In the genomic region with DNA sequence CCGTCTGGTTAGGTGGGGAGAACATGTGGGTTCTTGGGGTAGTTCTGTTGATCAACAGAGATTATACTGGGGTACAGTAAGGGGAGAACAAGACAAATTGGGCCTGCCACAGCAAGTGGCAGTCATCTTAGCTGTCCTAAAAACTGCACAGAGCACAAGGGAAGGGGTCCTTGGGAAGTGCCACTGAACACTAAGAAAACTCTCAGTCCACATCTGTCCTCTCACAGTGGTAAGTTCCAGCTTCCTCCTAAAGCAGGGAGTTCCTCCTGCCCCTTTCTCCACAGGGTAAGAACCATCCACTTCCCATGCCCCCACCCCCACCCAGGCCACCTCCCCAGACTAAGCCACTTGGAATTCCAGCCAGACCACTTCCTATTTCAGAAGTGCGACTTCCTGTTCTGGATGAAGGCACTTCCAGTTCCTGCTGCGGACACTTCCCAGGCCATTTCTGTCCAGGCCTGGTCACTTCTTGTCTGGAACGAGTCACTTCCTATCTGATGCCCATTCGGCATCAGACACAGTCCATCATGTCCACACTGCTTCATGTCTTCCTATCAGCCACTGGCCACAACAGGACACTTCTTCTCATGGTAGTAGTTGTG, we compare ENCODE assay signal across 17 mouse cellular contexts. TPM values are rescaled to one million over a fixed set of nuclear protein-coding genes. Genes with fewer than 3 reads are reported as not detected.
DNase-seq lines count a peak whose midpoint lies in the region; ATAC-seq and TF ChIP-seq lines count a peak whose summit lies in the region.
"Had no signal": no experiment of that assay in that cellular context is flagged by ENCODE, and none has a peak within 500 bp of the region (broad histone marks: within the 10 kb centered on the region; RNA-seq: fewer than 3 reads in every experiment).

No protein-coding gene starts in this region.

- no peak for ATAC-seq in lung, embryonic 14.5 days (ENCODE audit: insufficient read depth)
- peak; percentile 36 for ATAC-seq in granulocyte monocyte progenitor cell, adult 5-6 weeks (replicated peaks; ENCODE audit: poor library complexity, severe bottlenecking)
- no peak for ATAC-seq in hindbrain, embryonic 16.5 days
- ATAC-seq in midbrain, postnatal 0 days (ENCODE audit: low FRiP score), result no peak
- ATAC-seq: activated CD4-positive, CD25-positive, alpha-beta regulatory T cell, adult 4 months had no signal

- intact Hi-C loops in left cerebral cortex, postnatal 36 days (cut with DNase I), result no loop called here
- intact Hi-C loops in gastrocnemius, adult 2 months (cut with DNase I), result no loop called here

- no peaks in the 10 kb centered on the region for H3K36me3 ChIP-seq in lung, embryonic 14.5 days (ENCODE audit: insufficient read depth)
- peaks cover 3% of the 10 kb centered on the region; the same call in 1 of the 2 replicates for H3K36me3 ChIP-seq in hindbrain, embryonic 16.5 days (ENCODE audit: control insufficient read depth, insufficient read depth, low read length)
- H3K36me3 ChIP-seq in midbrain, postnatal 0 days (ENCODE audit: insufficient read depth, low read length), result peaks cover 23% of the 10 kb centered on the region
- H3K36me3 ChIP-seq: stomach, embryonic 15.5 days had no signal

- 68% methylated on average over 5 of the region's 5 CpGs for WGBS in lung, embryonic 14.5 days
- WGBS in hindbrain, embryonic 16.5 days, result 73% methylated on average over 5 of the region's 5 CpGs
- WGBS in midbrain, postnatal 0 days, result 81% methylated on average over 5 of the region's 5 CpGs

- no peak overlapping the region for H3K9ac ChIP-seq in lung, embryonic 14.5 days
- no peak overlapping the region for H3K9ac ChIP-seq in hindbrain, embryonic 16.5 days (ENCODE audit: low read depth, low read length)
- 0 out of 2 replicates have a peak overlapping the region, but pooled peaks have one; percentile 33 for H3K9ac ChIP-seq in midbrain, postnatal 0 days (replicated peaks; ENCODE audit: low read length, poor library complexity, severe bottlenecking)
- H3K9ac ChIP-seq: embryonic facial prominence, embryonic 13.5 days; stomach, embryonic 15.5 days had no signal

- no peaks in the 10 kb centered on the region for H3K27me3 ChIP-seq in lung, embryonic 14.5 days (ENCODE audit: insufficient read depth, low read length)
- H3K27me3 ChIP-seq in hindbrain, embryonic 16.5 days (replicated peaks; ENCODE audit: control insufficient read depth, insufficient read depth, low read length), result no peaks in the 10 kb centered on the region
- no peaks in the 10 kb centered on the region for H3K27me3 ChIP-seq in midbrain, postnatal 0 days (ENCODE audit: insufficient read depth, low read length)
- H3K27me3 ChIP-seq: embryonic facial prominence, embryonic 13.5 days had no signal

- no peak overlapping the region for H3K27ac ChIP-seq in lung, embryonic 14.5 days (ENCODE audit: low read depth)
- H3K27ac ChIP-seq in hindbrain, embryonic 16.5 days (ENCODE audit: low read depth, low read length), result peak overlapping the region; percentile 32; the same call in 1 of the 2 replicates
- peak overlapping the region; percentile 51 for H3K27ac ChIP-seq in midbrain, postnatal 0 days (ENCODE audit: low read depth, low read length)
- no peak overlapping the region for H3K27ac ChIP-seq in gastrocnemius, adult 2 months
- H3K27ac ChIP-seq: embryonic facial prominence, embryonic 13.5 days; macrophage; stomach, embryonic 15.5 days had no signal

- no peak for TF ChIP-seq CTCF in lung, embryonic 14.5 days (IDR thresholded peaks at IDR 0.05; ENCODE audit: low read depth)
- no peak for TF ChIP-seq CTCF in midbrain, postnatal 0 days (IDR thresholded peaks at IDR 0.05)
- no peak for TF ChIP-seq CTCF in gastrocnemius, adult 2 months (IDR thresholded peaks at IDR 0.05)

- peak; percentile 36 for DNase-seq in lung, embryonic 14.5 days
- no peak for DNase-seq in lung, adult 18-20 months
- no peak for DNase-seq in midbrain, postnatal 0 days (ENCODE audit: low spot score)
- no peak for DNase-seq in left cerebral cortex, postnatal 36 days (ENCODE audit: low spot score in 2 of 2)
- no peak for DNase-seq in gastrocnemius, adult 2 months
- DNase-seq: adrenal gland, postnatal 36 days; cerebellum, postnatal 25 days; kidney, postnatal 25 days; thymus, postnatal 36 days had no signal

- no peak overlapping the region for H3K4me3 ChIP-seq in lung, embryonic 14.5 days (ENCODE audit: low read depth, low read length)
- H3K4me3 ChIP-seq in hindbrain, embryonic 16.5 days (ENCODE audit: low read length), result no peak overlapping the region
- no peak overlapping the region for H3K4me3 ChIP-seq in midbrain, postnatal 0 days (ENCODE audit: low read depth, low read length)
- H3K4me3 ChIP-seq in gastrocnemius, adult 2 months, result no peak overlapping the region
- H3K4me3 ChIP-seq: embryonic facial prominence, embryonic 13.5 days; myocyte; stomach, embryonic 15.5 days had no signal

- no peak overlapping the region for H3K4me2 ChIP-seq in lung, embryonic 14.5 days
- no peak overlapping the region for H3K4me2 ChIP-seq in hindbrain, embryonic 16.5 days (ENCODE audit: low read length)
- H3K4me2 ChIP-seq in midbrain, postnatal 0 days (ENCODE audit: low read depth, low read length, poor library complexity, severe bottlenecking), result no peak overlapping the region
- H3K4me2 ChIP-seq: embryonic facial prominence, embryonic 13.5 days; stomach, embryonic 15.5 days had no signal

- peaks cover 8% of the 10 kb centered on the region; the same call in 1 of the 2 replicates for H3K4me1 ChIP-seq in lung, embryonic 14.5 days (ENCODE audit: insufficient read depth)
- peaks cover 60% of the 10 kb centered on the region for H3K4me1 ChIP-seq in hindbrain, embryonic 16.5 days (ENCODE audit: control insufficient read depth, insufficient read depth, low read depth, low read length)
- H3K4me1 ChIP-seq in midbrain, postnatal 0 days (ENCODE audit: insufficient read depth, low read length), result peaks cover 45% of the 10 kb centered on the region

- H3K9me3 ChIP-seq in lung, embryonic 14.5 days (ENCODE audit: low read depth, low read length), result no peaks in the 10 kb centered on the region
- no peaks in the 10 kb centered on the region for H3K9me3 ChIP-seq in hindbrain, embryonic 16.5 days (ENCODE audit: control insufficient read depth, low read length)
- no peaks in the 10 kb centered on the region for H3K9me3 ChIP-seq in midbrain, postnatal 0 days (ENCODE audit: low read length)
- H3K9me3 ChIP-seq: embryonic facial prominence, embryonic 13.5 days; stomach, embryonic 15.5 days had no signal

RNA-seq across cellular contexts. Expression of a gene that starts 5.4 kb away (rescaled TPM):
- 2.8 and 3.3 TPM in 2 replicates for polyA plus RNA-seq in lung, embryonic 14.5 days (2014; fragmentation: Nextera tagmentation; extraction: Ambion mirVana)
- total RNA-seq in granulocyte monocyte progenitor cell, adult 5-6 weeks (2014; fragmentation: Nextera tagmentation), result not detected in 2 replicates
- total RNA-seq in granulocyte monocyte progenitor cell, adult 5-6 weeks (2017), result not detected in 2 replicates
- 104 and 132 TPM in 2 replicates for polyA plus RNA-seq in hindbrain, embryonic 16.5 days (2015; fragmentation: Nextera tagmentation; extraction: Ambion mirVana)
- 145 and 155 TPM in 2 replicates for total RNA-seq in midbrain, postnatal 0 days (2014; rRNA removed)
- 151 and 166 TPM in 2 replicates for polyA plus RNA-seq in midbrain, postnatal 0 days (2015; fragmentation: Nextera tagmentation; extraction: Ambion mirVana)
- total RNA-seq in left cerebral cortex, postnatal 36 days (2021), result 10 to 100 TPM; 56.1 to 57.3 TPM
- under 1 TPM; 0.47 to 0.48 TPM for total RNA-seq in gastrocnemius, adult 2 months (2021)

RNA-seq across cellular contexts. Expression of a gene that starts 5.7 kb away (rescaled TPM):
- polyA plus RNA-seq in lung, embryonic 14.5 days (2014; fragmentation: Nextera tagmentation; extraction: Ambion mirVana), result 0.58 and 1.9 TPM in 2 replicates
- 0.11 and 3.5 TPM in 2 replicates for total RNA-seq in granulocyte monocyte progenitor cell, adult 5-6 weeks (2014; fragmentation: Nextera tagmentation)
- not detected in 2 replicates for total RNA-seq in granulocyte monocyte progenitor cell, adult 5-6 weeks (2017)
- polyA plus RNA-seq in hindbrain, embryonic 16.5 days (2015; fragmentation: Nextera tagmentation; extraction: Ambion mirVana), result 3.0 and 4.0 TPM in 2 replicates
- 9.5 and 12.5 TPM in 2 replicates for total RNA-seq in midbrain, postnatal 0 days (2014; rRNA removed)
- polyA plus RNA-seq in midbrain, postnatal 0 days (2015; fragmentation: Nextera tagmentation; extraction: Ambion mirVana), result 3.9 and 4.1 TPM in 2 replicates
- total RNA-seq in left cerebral cortex, postnatal 36 days (2021), result 1 to 10 TPM; 1.4 to 2.1 TPM
- total RNA-seq in gastrocnemius, adult 2 months (2021), result under 1 TPM; 0.05 to 0.25 TPM

RNA-seq across cellular contexts. Expression of a gene that starts 25.4 kb away (rescaled TPM):
- polyA plus RNA-seq in lung, embryonic 14.5 days (2014; fragmentation: Nextera tagmentation; extraction: Ambion mirVana), result 27.1 and 33.6 TPM in 2 replicates
- 8.0 and 18.8 TPM in 2 replicates for total RNA-seq in granulocyte monocyte progenitor cell, adult 5-6 weeks (2014; fragmentation: Nextera tagmentation)
- total RNA-seq in granulocyte monocyte progenitor cell, adult 5-6 weeks (2017), result 6.5 and 11.3 TPM in 2 replicates
- polyA plus RNA-seq in hindbrain, embryonic 16.5 days (2015; fragmentation: Nextera tagmentation; extraction: Ambion mirVana), result 18.2 and 20.1 TPM in 2 replicates
- total RNA-seq in midbrain, postnatal 0 days (2014; rRNA removed), result 15.7 and 16.8 TPM in 2 replicates
- 12.6 and 14.2 TPM in 2 replicates for polyA plus RNA-seq in midbrain, postnatal 0 days (2015; fragmentation: Nextera tagmentation; extraction: Ambion mirVana)
- total RNA-seq in left cerebral cortex, postnatal 36 days (2021), result 10 to 100 TPM; 10.2 to 10.8 TPM
- 1 to 10 TPM; 3.2 to 3.4 TPM for total RNA-seq in gastrocnemius, adult 2 months (2021)

RNA-seq across cellular contexts. Expression of a gene that starts 25.5 kb away (rescaled TPM):
- polyA plus RNA-seq in lung, embryonic 14.5 days (2014; fragmentation: Nextera tagmentation; extraction: Ambion mirVana), result 178 and 202 TPM in 2 replicates
- total RNA-seq in granulocyte monocyte progenitor cell, adult 5-6 weeks (2014; fragmentation: Nextera tagmentation), result 215 and 226 TPM in 2 replicates
- 56.8 and 58.0 TPM in 2 replicates for total RNA-seq in granulocyte monocyte progenitor cell, adult 5-6 weeks (2017)
- 47.9 and 57.9 TPM in 2 replicates for polyA plus RNA-seq in hindbrain, embryonic 16.5 days (2015; fragmentation: Nextera tagmentation; extraction: Ambion mirVana)
- total RNA-seq in midbrain, postnatal 0 days (2014; rRNA removed), result 29.5 and 34.5 TPM in 2 replicates
- polyA plus RNA-seq in midbrain, postnatal 0 days (2015; fragmentation: Nextera tagmentation; extraction: Ambion mirVana), result 30.3 and 31.9 TPM in 2 replicates
- total RNA-seq in left cerebral cortex, postnatal 36 days (2021), result 10 to 100 TPM; 21.7 to 22.6 TPM
- 10 to 100 TPM; 12.9 to 16.5 TPM for total RNA-seq in gastrocnemius, adult 2 months (2021)

RNA-seq across cellular contexts. Expression of a gene that starts 51.1 kb away (rescaled TPM):
- polyA plus RNA-seq in lung, embryonic 14.5 days (2014; fragmentation: Nextera tagmentation; extraction: Ambion mirVana), result 6.9 and 9.8 TPM in 2 replicates
- total RNA-seq in granulocyte monocyte progenitor cell, adult 5-6 weeks (2014; fragmentation: Nextera tagmentation), result 1.7 and 3.0 TPM in 2 replicates
- total RNA-seq in granulocyte monocyte progenitor cell, adult 5-6 weeks (2017), result 0.10 TPM in 1 of 2 replicates, not detected in the other
- 105 and 117 TPM in 2 replicates for polyA plus RNA-seq in hindbrain, embryonic 16.5 days (2015; fragmentation: Nextera tagmentation; extraction: Ambion mirVana)
- total RNA-seq in midbrain, postnatal 0 days (2014; rRNA removed), result 145 and 161 TPM in 2 replicates
- polyA plus RNA-seq in midbrain, postnatal 0 days (2015; fragmentation: Nextera tagmentation; extraction: Ambion mirVana), result 167 and 175 TPM in 2 replicates
- 100 to 1,000 TPM; 398 to 420 TPM for total RNA-seq in left cerebral cortex, postnatal 36 days (2021)
- total RNA-seq in gastrocnemius, adult 2 months (2021), result 100 to 1,000 TPM; 271 to 389 TPM
- total RNA-seq: CH12.LX had no signal
- polyA plus RNA-seq: macrophage had no signal

Comparison
In these comparisons a context has a peak if more than half of its experiments do, and no peak if none do; other contexts are left out.
1. H3K27ac ChIP-seq: peak in hindbrain, embryonic 16.5 days (single experiment) and midbrain, postnatal 0 days (single experiment); none in lung, embryonic 14.5 days (single experiment) and gastrocnemius, adult 2 months (single experiment).
2. RNA of a gene that starts 5.4 kb away (total RNA-seq): 145 to 155 TPM in midbrain, postnatal 0 days and 56.1 to 57.3 TPM in left cerebral cortex, postnatal 36 days; 0.47 to 0.48 TPM in gastrocnemius, adult 2 months and not detected in granulocyte monocyte progenitor cell, adult 5-6 weeks; every median in the first group is over 10 times any median in the second.